Mouse (Mus musculus): Measurements from ENCODE around the gene Ddx42. TPM values are rescaled to one million over a fixed set of nuclear protein-coding genes. Genes with fewer than 3 reads are reported as not detected.
"Not testable (repeated sequence)": the region's sequence is repeated elsewhere in the genome, so short reads cannot be mapped to it uniquely, and the experiment has no call there.

Ddx42 gene
- polyA plus RNA-seq, 1 experiment from 2014 or later, result 112 TPM

GRCm38 (mm10) chr11:106198277-106198676, 18.4 kb upstream of the Ddx42 start:
- Histone ChIP-seq H3K27ac (ENCODE audit: low read length) (no peak overlapping the region), H3K9ac (replicated peaks; ENCODE audit: low read depth, low read length) (no peak overlapping the region), H3K36me3 (ENCODE audit: control insufficient read depth, insufficient read depth) (peaks cover 14% of the 10 kb centered on the region)

DNA sequence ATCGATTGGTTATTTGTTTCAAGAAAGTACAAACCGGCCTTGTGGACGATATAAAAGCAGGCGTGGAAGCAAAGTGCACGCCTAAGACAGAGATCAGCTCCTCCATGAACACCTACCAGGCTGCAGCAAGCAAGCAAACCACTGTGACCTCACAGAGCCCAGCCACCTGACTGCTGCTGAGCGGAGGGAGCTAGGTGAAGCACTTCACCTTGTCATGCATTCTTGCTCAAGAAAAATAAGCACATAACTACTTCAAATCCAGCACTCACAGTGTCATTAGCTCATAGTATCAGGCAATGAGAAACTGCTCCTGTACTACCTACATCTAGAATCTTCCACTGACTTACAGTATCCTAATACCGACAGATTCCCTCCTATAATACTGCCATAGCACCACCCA, 16.7 kb upstream of the Ddx42 start:
- H3K9me3 ChIP-seq (ENCODE audit: control insufficient read depth, low read length); H3K27ac ChIP-seq (ENCODE audit: low read length); H3K27me3 ChIP-seq (replicated peaks; ENCODE audit: control insufficient read depth, insufficient read depth, low read length); H3K4me2 ChIP-seq (ENCODE audit: low read length); H3K9ac ChIP-seq (replicated peaks; ENCODE audit: low read depth, low read length); H3K4me3 ChIP-seq (replicated peaks; ENCODE audit: low read length); ATAC-seq; H3K4me1 ChIP-seq (replicated peaks; ENCODE audit: control insufficient read depth, insufficient read depth, low read length): not testable (repeated sequence)
- peaks cover 25% of the 10 kb centered on the region for H3K36me3 ChIP-seq (ENCODE audit: control insufficient read depth, insufficient read depth)
- WGBS, result 93% methylated on average over 7 of the region's 7 CpGs

More at GRCm38 (mm10) chr11:106198277-106198676, 18.4 kb upstream of the Ddx42 start:
- peaks cover 3% of the 10 kb centered on the region for H3K4me1 ChIP-seq (replicated peaks; ENCODE audit: control insufficient read depth, insufficient read depth, low read length)
- no peak overlapping the region for H3K4me2 ChIP-seq (ENCODE audit: low read length)
- no peak for ATAC-seq
- H3K27me3 ChIP-seq (replicated peaks; ENCODE audit: control insufficient read depth, insufficient read depth, low read length), result no peaks in the 10 kb centered on the region
- no peaks in the 10 kb centered on the region for H3K9me3 ChIP-seq (ENCODE audit: control insufficient read depth, low read length)
- 83% methylated on average over 4 of the region's 4 CpGs for WGBS
- H3K4me3 ChIP-seq (replicated peaks; ENCODE audit: low read length), result no peak overlapping the region

DNA sequence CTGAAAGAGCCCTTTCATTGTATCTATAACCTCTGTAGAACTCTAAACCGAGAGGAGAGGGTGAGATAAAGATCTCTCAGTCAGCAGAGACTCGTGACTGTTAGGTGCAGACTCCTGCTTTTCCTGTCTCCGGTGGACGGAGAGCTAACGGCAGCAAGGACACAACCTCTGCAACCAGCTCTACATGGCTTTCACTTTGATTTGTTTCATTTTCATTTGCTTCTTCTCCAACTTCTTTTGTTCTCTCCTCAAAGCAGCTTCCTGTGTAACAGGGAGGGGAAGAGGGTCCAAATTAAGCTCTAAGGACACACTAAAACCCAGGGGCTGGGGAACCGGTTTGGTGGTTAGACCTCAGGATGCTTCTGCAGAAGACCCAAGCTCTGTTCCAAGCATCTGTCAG, 16.0 kb upstream of the Ddx42 start:
- 89% methylated on average over 6 of the region's 6 CpGs for WGBS
- no peaks in the 10 kb centered on the region for H3K4me1 ChIP-seq (replicated peaks; ENCODE audit: control insufficient read depth, insufficient read depth, low read length)
- no peak overlapping the region; the same call in 1 of the 2 replicates for H3K9ac ChIP-seq (replicated peaks; ENCODE audit: low read depth, low read length)
- no peaks in the 10 kb centered on the region for H3K27me3 ChIP-seq (replicated peaks; ENCODE audit: control insufficient read depth, insufficient read depth, low read length)
- no peak overlapping the region for H3K4me3 ChIP-seq (replicated peaks; ENCODE audit: low read length)
- no peak overlapping the region for H3K27ac ChIP-seq (ENCODE audit: low read length)
- peaks cover 25% of the 10 kb centered on the region for H3K36me3 ChIP-seq (ENCODE audit: control insufficient read depth, insufficient read depth)
- H3K9me3 ChIP-seq (ENCODE audit: control insufficient read depth, low read length), result no peaks in the 10 kb centered on the region
- H3K4me2 ChIP-seq (ENCODE audit: low read length), result no peak overlapping the region
- no peak for ATAC-seq

DNA sequence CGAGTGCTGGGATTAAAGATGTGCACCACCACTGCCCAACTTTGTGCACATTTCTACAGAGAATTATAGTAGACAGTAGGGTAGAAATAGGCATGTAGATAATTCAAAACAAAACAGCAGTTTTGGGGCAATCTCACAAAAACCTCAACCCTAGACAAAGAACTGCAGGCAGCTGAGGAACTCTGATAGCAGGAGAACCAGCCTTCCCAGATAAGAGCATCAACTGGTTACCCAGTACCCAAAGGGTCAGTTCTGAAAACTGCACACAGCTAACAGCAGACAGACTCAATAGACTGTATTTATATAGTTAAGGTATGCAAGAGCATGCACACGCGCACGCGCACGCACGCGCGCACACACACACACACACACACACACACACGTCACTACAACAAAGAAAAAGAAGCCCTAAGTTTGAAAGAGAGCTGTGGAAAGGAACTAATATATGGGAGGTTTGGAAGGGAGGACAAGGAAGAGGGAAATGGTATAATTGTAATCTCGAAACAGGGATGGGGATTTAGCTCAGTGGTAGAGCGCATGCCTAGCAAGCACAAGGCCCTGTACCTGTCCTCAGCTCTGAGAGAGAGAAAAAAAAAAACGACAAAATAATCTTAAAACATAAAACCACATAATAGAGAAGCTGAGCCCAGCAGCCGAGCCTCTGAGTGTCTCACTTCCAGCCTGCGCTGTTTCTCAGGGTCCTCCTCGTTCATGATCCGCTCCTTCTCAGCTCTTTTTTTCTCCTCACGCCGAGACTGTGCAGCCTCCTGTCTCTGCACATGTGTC, 15.2 kb upstream of the Ddx42 start:
- Histone ChIP-seq H3K27ac (ENCODE audit: low read length) (no peak overlapping the region), H3K4me2 (ENCODE audit: low read length) (no peak overlapping the region), H3K9me3 (ENCODE audit: control insufficient read depth, low read length) (no peaks in the 10 kb centered on the region), H3K36me3 (ENCODE audit: control insufficient read depth, insufficient read depth) (peaks cover 26% of the 10 kb centered on the region), H3K4me3 (replicated peaks; ENCODE audit: low read length) (no peak overlapping the region), H3K4me1 (replicated peaks; ENCODE audit: control insufficient read depth, insufficient read depth, low read length) (no peaks in the 10 kb centered on the region), H3K27me3 (replicated peaks; ENCODE audit: control insufficient read depth, insufficient read depth, low read length) (no peaks in the 10 kb centered on the region), H3K9ac (replicated peaks; ENCODE audit: low read depth, low read length) (no peak overlapping the region)
- no peak for ATAC-seq
- WGBS, result 94% methylated on average over 19 of the region's 19 CpGs

DNA sequence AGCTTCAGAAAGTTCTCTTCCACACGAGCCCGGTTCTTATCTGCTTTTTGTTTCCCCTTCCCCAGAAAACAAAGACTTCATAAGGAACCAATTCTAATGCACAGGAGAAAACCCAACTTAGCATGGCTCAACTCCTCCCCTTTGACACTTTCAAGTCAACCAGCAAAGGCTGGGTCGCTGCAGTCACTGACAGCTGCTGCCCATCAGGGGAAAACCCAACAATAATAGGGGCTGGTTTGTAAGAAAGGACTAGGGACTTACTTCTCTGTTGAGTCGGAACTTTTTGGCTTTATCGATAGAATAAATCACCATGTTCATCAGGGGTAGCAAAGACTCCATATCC, 14.6 kb upstream of the Ddx42 start, which contains the start of gene Strada:
TSS of gene Strada (minus strand) at position 46 of the 343 bp plus-strand sequence.
- no peaks in the 10 kb centered on the region for H3K9me3 ChIP-seq (ENCODE audit: control insufficient read depth, low read length)
- H3K4me2 ChIP-seq (ENCODE audit: low read length), result no peak within 1 kb of the TSS
- ATAC-seq, result no peak
- peaks cover 31% of the 10 kb centered on the region for H3K36me3 ChIP-seq (ENCODE audit: control insufficient read depth, insufficient read depth)
- H3K27ac ChIP-seq (ENCODE audit: low read length), result no peak within 1 kb of the TSS
- 88% methylated on average over 5 of the region's 5 CpGs for WGBS
- H3K27me3 ChIP-seq (replicated peaks; ENCODE audit: control insufficient read depth, insufficient read depth, low read length), result no peaks in the 10 kb centered on the region
- H3K4me3 ChIP-seq (replicated peaks; ENCODE audit: low read length), result no peak within 1 kb of the TSS
- H3K9ac ChIP-seq (replicated peaks; ENCODE audit: low read depth, low read length), result no peak within 1 kb of the TSS; the same call in 1 of the 2 replicates
- no peaks in the 10 kb centered on the region for H3K4me1 ChIP-seq (replicated peaks; ENCODE audit: control insufficient read depth, insufficient read depth, low read length)

DNA sequence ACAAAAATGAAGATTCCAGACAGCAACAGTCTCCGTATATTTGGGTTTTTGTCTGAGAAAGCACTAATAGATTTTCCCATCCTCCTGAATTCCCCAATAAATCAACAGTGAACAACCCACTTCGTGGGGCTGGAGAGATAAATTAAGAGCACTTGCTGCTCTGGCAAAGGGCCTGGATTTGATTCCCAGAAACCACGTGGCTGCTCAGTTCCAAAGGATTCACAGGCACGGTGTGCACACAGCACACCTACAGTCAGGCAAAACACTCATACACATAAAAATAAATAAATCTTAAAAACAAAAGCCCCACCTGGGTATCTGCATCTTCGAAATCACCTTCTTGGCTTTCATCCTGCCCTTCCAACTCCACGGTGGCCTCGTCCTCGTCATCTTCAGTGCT, 4.0 kb upstream of the Ddx42 start:
- no peak for ATAC-seq
- Histone ChIP-seq H3K4me2 (ENCODE audit: low read length) (no peak overlapping the region), H3K4me1 (replicated peaks; ENCODE audit: control insufficient read depth, insufficient read depth, low read length) (peaks cover 15% of the 10 kb centered on the region), H3K9me3 (ENCODE audit: control insufficient read depth, low read length) (no peaks in the 10 kb centered on the region), H3K9ac (replicated peaks; ENCODE audit: low read depth, low read length) (no peak overlapping the region), H3K27me3 (replicated peaks; ENCODE audit: control insufficient read depth, insufficient read depth, low read length) (no peaks in the 10 kb centered on the region), H3K27ac (ENCODE audit: low read length) (no peak overlapping the region), H3K36me3 (ENCODE audit: control insufficient read depth, insufficient read depth) (peaks cover 27% of the 10 kb centered on the region), H3K4me3 (replicated peaks; ENCODE audit: low read length) (no peak overlapping the region)
- 90% methylated on average over 8 of the region's 8 CpGs for WGBS

DNA sequence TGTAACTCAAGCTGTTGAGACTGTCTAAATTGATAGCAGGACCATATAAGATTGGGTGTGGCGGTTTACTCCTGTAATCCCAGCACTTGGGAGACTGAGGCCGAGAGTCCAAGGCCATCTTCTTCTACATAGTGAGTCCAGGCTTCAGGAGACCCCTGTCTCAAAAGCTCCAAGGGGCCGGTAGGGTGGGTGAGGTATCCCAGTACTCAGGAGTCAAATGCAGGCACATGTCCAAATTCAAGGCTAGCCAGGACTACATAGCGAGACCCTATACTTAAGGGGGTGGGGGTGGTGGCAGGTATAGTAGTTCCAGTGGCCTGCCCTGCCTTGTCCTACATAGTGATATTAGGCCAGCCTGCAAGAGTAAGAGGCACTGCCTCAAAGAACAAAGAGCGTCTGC, 1.9 kb upstream of the Ddx42 start:
- Histone ChIP-seq H3K27ac (ENCODE audit: low read length) (no peak overlapping the region), H3K4me3 (replicated peaks; ENCODE audit: low read length) (no peak overlapping the region; the same call in 1 of the 2 replicates), H3K4me1 (replicated peaks; ENCODE audit: control insufficient read depth, insufficient read depth, low read length) (peaks cover 26% of the 10 kb centered on the region), H3K36me3 (ENCODE audit: control insufficient read depth, insufficient read depth) (peaks cover 21% of the 10 kb centered on the region), H3K9me3 (ENCODE audit: control insufficient read depth, low read length) (no peaks in the 10 kb centered on the region), H3K9ac (replicated peaks; ENCODE audit: low read depth, low read length) (no peak overlapping the region), H3K4me2 (ENCODE audit: low read length) (no peak overlapping the region), H3K27me3 (replicated peaks; ENCODE audit: control insufficient read depth, insufficient read depth, low read length) (no peaks in the 10 kb centered on the region)
- no peak for ATAC-seq
- WGBS, result 94% methylated on average over 5 of the region's 5 CpGs

GRCm38 (mm10) chr11:106215450-106215859, 1.3 kb upstream of the Ddx42 start:
- WGBS, result 33% methylated on average over 7 of the region's 7 CpGs
- H3K9me3 ChIP-seq (ENCODE audit: control insufficient read depth, low read length), result no peaks in the 10 kb centered on the region
- H3K27ac ChIP-seq (ENCODE audit: low read length), result no peak overlapping the region
- peak overlapping the region; percentile 87 for H3K4me3 ChIP-seq (replicated peaks; ENCODE audit: low read length)
- H3K9ac ChIP-seq (replicated peaks; ENCODE audit: low read depth, low read length), result peak overlapping the region; percentile 85
- ATAC-seq, result no peak
- H3K4me2 ChIP-seq (ENCODE audit: low read length), result peak overlapping the region; percentile 69
- H3K27me3 ChIP-seq (replicated peaks; ENCODE audit: control insufficient read depth, insufficient read depth, low read length), result no peaks in the 10 kb centered on the region
- peaks cover 26% of the 10 kb centered on the region for H3K4me1 ChIP-seq (replicated peaks; ENCODE audit: control insufficient read depth, insufficient read depth, low read length)
- H3K36me3 ChIP-seq (ENCODE audit: control insufficient read depth, insufficient read depth), result peaks cover 16% of the 10 kb centered on the region

GRCm38 (mm10) chr11:106215927-106216729, 598 bp upstream of the Ddx42 start, which contains the start of gene Ccdc47:
Ccdc47 (minus strand) TSS chr11:106216344.
- peak; percentile 97 for ATAC-seq
- peak within 1 kb of the TSS; percentile 69 for H3K4me2 ChIP-seq (ENCODE audit: low read length)
- peaks cover 13% of the 10 kb centered on the region for H3K36me3 ChIP-seq (ENCODE audit: control insufficient read depth, insufficient read depth)
- peak within 1 kb of the TSS; percentile 87 for H3K4me3 ChIP-seq (replicated peaks; ENCODE audit: low read length)
- peak within 1 kb of the TSS; percentile 95 for H3K9ac ChIP-seq (replicated peaks; ENCODE audit: low read depth, low read length)
- peaks cover 26% of the 10 kb centered on the region for H3K4me1 ChIP-seq (replicated peaks; ENCODE audit: control insufficient read depth, insufficient read depth, low read length)
- H3K27ac ChIP-seq (ENCODE audit: low read length), result peak within 1 kb of the TSS; percentile 97
- H3K27me3 ChIP-seq (replicated peaks; ENCODE audit: control insufficient read depth, insufficient read depth, low read length), result no peaks in the 10 kb centered on the region
- no peaks in the 10 kb centered on the region for H3K9me3 ChIP-seq (ENCODE audit: control insufficient read depth, low read length)
- WGBS, result under 1% methylated on average over 46 of the region's 46 CpGs

Data from forebrain, embryonic 16.5 days (tissue).